Mouse (Mus musculus): ENCODE measurements around the gene Scimp.

DNA sequence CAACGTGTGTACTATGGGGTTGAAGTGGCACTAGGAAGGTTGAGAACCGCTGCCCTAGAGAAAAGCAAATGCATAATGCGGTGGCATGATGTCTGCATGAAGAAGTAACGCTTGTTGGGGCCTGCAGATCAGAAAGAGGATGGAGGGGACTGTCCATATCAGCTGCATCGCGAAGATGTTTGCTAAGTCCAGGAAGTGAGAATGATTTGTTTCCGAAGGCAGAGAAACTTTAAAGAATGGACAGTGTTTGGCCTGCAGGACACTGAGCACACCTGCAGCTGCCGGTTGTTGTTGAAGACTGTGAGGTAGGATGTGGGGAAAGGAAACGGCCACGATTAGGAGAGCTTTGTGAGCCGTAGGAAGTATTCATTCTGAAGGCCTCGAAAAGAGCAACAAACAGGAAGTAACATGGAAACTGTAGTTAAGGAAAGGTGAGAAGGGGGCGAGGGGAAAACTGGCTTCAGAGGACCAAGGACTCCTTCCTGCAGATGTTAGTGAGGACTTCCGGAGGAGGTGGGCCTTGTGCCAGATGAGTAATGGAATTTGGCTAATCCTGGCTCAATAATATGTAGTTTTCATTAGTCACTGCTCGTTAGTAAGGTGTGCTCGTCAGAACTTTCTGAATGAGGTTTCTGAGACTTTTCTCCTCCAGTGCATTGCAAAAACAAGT is 46.5 kb downstream of the Scimp start:
- TF ChIP-seq CTCF (IDR thresholded peaks at IDR 0.05; ENCODE audit: control insufficient read depth, insufficient read depth, insufficient read length) (no peak), MAX (IDR thresholded peaks at IDR 0.05) (no peak), FOSL1 (IDR thresholded peaks at IDR 0.05; ENCODE audit: insufficient read depth, low read length, poor library complexity, severe bottlenecking) (no peak), MYOG (IDR thresholded peaks at IDR 0.05; ENCODE audit: control insufficient read depth, extremely low read depth, insufficient read length) (no peak)

Measured in C2C12 (cell line).